Mouse (Mus musculus): Measurements from ENCODE around the gene Mafb.
A peak's percentile ranks its signal among the peaks of the same experiment; 100 is the strongest.

The Mafb gene

DNA sequence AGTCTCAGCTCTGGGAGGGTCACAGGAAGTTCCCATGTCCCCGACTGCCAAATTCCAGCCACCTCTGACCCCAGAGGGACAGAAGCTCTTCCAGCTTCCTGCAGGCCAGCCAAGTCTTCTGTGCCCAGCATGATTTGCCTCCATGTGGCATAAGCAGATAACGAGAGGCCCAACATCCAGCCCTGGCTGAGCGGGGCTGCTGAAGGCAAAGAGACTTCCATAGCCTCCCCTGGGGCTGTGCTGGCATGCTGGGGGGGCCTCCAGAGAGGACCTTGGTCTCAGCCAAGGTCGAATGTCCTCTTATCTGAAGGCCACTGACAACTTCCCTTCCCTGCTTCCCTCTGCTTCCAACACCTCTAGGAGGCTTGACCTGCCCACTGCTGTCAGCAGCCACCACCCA is 39.7 kb downstream of the Mafb start:
- DNase-seq (ENCODE audit: low spot score in 2 of 2) = peak in 1 of 2 experiments; percentile 7

DNA sequence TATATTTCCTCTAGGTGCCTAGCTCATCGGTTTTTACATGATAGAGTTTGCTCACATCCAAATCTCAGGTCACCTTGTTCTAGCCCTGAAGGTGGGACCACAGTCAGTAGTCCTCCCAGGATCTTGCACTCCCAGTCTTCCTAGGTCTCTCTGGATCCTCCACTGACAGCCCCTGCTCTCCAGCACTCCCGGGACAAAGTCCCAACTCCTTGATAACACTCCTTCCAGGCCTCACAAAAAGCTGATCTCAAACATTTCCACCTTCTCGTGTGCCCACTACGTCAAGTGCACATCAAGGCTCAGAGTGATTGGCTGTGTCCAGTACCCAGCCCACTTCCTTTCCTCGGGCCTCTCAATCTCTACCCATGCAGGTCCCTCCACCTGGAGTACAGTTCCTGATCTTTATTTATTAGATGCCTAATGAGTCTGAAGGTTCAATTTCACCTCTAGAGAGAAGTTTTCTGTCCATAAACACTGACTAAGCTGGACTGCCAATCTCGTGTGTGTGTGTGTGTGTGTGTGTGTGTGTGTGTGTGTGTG is 41.7 kb downstream of the Mafb start:
- DNase-seq (ENCODE audit: low spot score in 2 of 2) = no peak

DNA sequence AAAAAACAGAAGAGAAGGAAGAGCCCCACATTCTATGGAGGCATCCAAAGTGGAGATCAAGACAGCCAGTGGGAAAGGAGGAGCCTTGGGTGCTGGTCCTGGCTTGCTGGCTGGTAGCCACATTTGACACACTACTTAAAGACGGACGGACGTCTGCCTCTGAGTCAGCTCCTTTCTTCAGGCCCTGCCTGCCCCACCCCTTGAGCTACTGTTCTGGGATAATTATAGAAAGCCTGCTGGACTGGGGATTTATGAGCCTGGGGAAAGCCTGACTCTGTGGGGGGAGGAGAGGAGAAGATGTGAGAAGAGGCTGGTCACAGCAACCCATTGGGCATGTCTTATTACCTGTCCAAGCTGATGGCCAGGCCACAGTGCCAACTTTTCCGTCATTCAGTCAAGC is 45.0 kb downstream of the Mafb start:
- DNase-seq (ENCODE audit: low spot score in 2 of 2) = no peak

DNA sequence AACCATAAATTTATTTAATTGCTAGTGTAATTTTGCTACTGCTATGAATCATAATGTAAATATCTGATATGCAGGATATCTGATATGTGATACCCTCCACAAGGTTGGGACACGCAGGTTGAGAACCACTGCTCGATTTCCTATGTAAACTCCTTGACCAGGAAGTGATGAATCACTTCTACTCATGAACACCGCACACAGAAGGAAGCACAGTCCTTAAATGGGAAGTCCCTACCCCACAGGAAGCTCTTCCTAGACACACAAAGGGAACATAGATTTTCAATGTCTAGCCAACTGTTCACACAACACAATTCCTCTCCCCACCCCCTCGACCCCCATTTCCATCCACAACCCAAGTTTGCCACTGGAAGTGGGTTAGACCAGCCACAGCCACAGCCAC is 48.6 kb downstream of the Mafb start:
- DNase-seq (ENCODE audit: low spot score in 2 of 2) = no peak

Measured in frontal cortex, postnatal 14 days (tissue).